Mouse (Mus musculus) heart, embryonic 15.5 days (tissue): Measurements from ENCODE around the gene Phf21a. TPM values are rescaled to one million over a fixed set of nuclear protein-coding genes. Genes with fewer than 3 reads are reported as not detected.
"Not testable (repeated sequence)": the region's sequence is repeated elsewhere in the genome, so short reads cannot be mapped to it uniquely, and the experiment has no call there.

ENCODE experiments used
- ATAC-seq: fragments of 200-750 bp; cut with Nextera tagmentation; replicated peaks from 2 replicates; pipeline ENCODE4 v1.8.0; 2017; ENCODE audit warnings: low read depth, moderate TSS enrichment; ENCODE audit not compliant: insufficient number of reproducible peaks, insufficient read depth, low FRiP score
- H3K27ac ChIP-seq: fragments of 300-500 bp; sonication (generic); 2 replicates; pipeline ENCODE4 v1.5.1; 2015; ENCODE audit warnings: mild to moderate bottlenecking, inconsistent platforms
- H3K27me3 ChIP-seq: fragments of 300-500 bp; sonication (generic); 2 replicates; pipeline ENCODE4 v1.6.1; 2015; ENCODE audit warnings: inconsistent platforms
- H3K36me3 ChIP-seq: fragments of 300-500 bp; sonication (generic); 2 replicates; pipeline ENCODE4 v1.6.1; 2015; ENCODE audit warnings: mild to moderate bottlenecking, inconsistent platforms
- H3K4me1 ChIP-seq: fragments of 300-500 bp; sonication (generic); replicated peaks from 2 replicates; pipeline ENCODE4 v1.6.1; 2015; ENCODE audit warnings: inconsistent platforms
- H3K4me2 ChIP-seq: fragments of 300-500 bp; sonication (generic); 2 replicates; pipeline ENCODE4 v1.6.1; 2015; ENCODE audit warnings: inconsistent platforms, mild to moderate bottlenecking, moderate library complexity
- H3K4me3 ChIP-seq: fragments of 300-500 bp; sonication (generic); 2 replicates; pipeline ENCODE4 v1.5.1; 2015; ENCODE audit warnings: mild to moderate bottlenecking, inconsistent platforms
- H3K9ac ChIP-seq: fragments of 300-500 bp; sonication (generic); 2 replicates; pipeline ENCODE4 v1.6.1; 2015; ENCODE audit warnings: mild to moderate bottlenecking, inconsistent platforms
- H3K9me3 ChIP-seq: fragments of 300-500 bp; sonication (generic); replicated peaks from 2 replicates; pipeline ENCODE4 v1.6.1; 2016; ENCODE audit warnings: inconsistent platforms
- WGBS: fragments of 180-500 bp; shearing (Covaris S2); methylation state at CpG from one replicate; pipeline ENCODE4 v1.1.7; 2015; ENCODE audit warnings: mixed read lengths; 5-methylcytosine and 5-hydroxymethylcytosine counted together
- polyA plus RNA-seq: library from polyadenylated mRNA; unstranded; fragments of >200 nt; fragmentation: Nextera tagmentation; extraction: Ambion mirVana; gene quantifications from 2 replicates; pipeline ENCODE4 v1.2.1, GENCODE M21; 2015

The Phf21a gene
- polyA plus RNA-seq, 1 experiment from 2014 or later: 15.0 TPM

DNA sequence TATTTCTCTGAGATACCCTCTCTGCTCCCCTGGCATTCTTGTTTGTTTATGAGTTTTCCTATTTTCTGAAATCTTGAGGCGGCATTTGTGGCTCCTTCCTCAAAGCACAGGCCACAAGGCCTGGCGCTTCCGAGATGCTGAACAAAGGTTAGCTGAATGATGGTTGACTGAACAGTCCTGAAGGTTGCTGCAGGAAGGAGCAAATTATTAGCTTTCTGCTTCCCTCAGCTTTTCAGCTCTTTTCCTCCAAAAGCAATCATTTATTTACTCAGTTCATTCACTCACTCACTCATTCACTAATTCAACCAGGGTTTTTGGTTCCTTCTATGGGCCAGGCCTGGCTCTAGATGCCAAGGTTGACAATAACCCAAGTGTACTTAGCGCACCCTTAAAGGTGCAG is 10.7 kb upstream of the Phf21a start:
- Histone ChIP-seq H3K27me3 (no peaks in the 10 kb centered on the region), H3K36me3 (no peaks in the 10 kb centered on the region), H3K9ac (no peak overlapping the region), H3K4me2 (no peak overlapping the region), H3K9me3 (no peaks in the 10 kb centered on the region), H3K4me3 (no peak overlapping the region), H3K27ac (no peak overlapping the region), H3K4me1 (no peaks in the 10 kb centered on the region)
- WGBS: 85% methylated on average over 4 of the region's 4 CpGs
- no peak for ATAC-seq

DNA sequence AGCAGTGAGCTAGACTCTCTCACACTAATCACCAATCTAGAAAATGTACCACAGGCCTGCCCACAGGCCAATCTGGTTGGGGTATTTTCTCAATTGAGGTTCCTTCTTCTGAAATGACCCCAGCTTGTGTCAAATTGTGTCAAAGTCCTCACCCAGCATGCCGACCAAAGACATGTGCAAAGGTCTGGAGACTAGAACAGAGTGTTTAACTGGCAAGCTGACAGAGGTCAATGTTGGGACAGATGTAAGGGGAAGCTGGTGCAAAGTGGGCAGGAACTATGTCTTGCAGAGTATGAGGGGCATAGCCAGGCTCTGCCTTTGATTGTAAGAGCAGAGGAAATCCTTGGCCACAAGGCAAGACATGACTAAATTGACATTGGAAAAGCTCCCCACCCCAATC is 7.2 kb upstream of the Phf21a start:
- 69% methylated on average over 1 of the region's 1 CpGs for WGBS
- no peak for ATAC-seq
- Histone ChIP-seq H3K36me3 (no peaks in the 10 kb centered on the region), H3K27ac (no peak overlapping the region), H3K4me2 (no peak overlapping the region), H3K4me3 (no peak overlapping the region), H3K27me3 (no peaks in the 10 kb centered on the region), H3K9ac (no peak overlapping the region), H3K9me3 (no peaks in the 10 kb centered on the region), H3K4me1 (no peaks in the 10 kb centered on the region)

DNA sequence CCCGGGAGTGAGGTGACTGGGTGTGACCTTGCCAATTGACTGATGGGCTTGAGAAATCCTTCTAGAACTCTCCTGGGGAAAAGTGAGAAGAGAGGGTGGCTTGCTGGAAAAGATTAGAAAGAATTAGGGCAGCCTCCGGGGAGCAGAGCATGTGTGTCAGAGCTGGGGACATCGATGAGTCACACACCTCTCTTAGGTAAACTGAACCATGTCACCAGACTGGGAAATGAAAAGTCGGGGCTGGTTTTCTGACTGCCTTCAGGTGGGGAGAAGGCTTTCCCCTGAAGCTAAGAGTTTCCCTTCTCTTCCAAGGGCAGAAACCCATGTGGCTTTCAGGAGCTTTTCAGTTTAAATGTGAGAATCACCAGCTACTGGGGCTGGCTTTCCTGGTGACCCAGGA is 5.9 kb upstream of the Phf21a start:
- Histone ChIP-seq H3K4me3 (no peak overlapping the region), H3K4me1 (no peaks in the 10 kb centered on the region)
- 75% methylated on average over 4 of the region's 4 CpGs for WGBS

DNA sequence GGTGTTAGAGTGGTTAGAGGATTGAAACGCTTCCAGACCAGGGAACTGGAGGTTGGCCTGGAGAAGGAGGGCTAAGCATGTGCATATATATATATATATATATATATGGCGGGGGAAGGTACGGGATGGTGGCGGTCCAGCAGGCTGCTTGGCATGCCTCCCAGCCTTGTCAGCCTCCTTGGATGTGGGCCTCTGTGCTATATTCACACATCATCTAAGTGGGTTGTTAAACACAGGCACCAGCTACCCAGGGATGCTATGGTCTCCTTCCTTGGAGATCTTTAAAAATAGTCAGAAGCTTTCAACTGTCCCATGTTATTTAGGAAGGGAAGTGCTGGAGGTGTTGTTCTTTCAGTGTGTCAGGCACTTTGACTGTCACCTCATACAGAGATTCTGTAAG is 3.1 kb upstream of the Phf21a start:
- Histone ChIP-seq H3K4me3 (no peak overlapping the region), H3K27me3 (no peaks in the 10 kb centered on the region), H3K4me1 (no peaks in the 10 kb centered on the region), H3K4me2 (no peak overlapping the region), H3K27ac (no peak overlapping the region), H3K9me3 (no peaks in the 10 kb centered on the region), H3K36me3 (no peaks in the 10 kb centered on the region), H3K9ac (no peak overlapping the region)
- 84% methylated on average over 4 of the region's 4 CpGs for WGBS
- no peak for ATAC-seq

More for the DNA sequence above, 5.9 kb upstream of the Phf21a start:
- no peaks in the 10 kb centered on the region for H3K36me3 ChIP-seq
- H3K27ac ChIP-seq: no peak overlapping the region
- no peaks in the 10 kb centered on the region for H3K9me3 ChIP-seq
- no peak overlapping the region for H3K9ac ChIP-seq
- ATAC-seq: no peak
- H3K4me2 ChIP-seq: no peak overlapping the region
- H3K27me3 ChIP-seq: no peaks in the 10 kb centered on the region

DNA sequence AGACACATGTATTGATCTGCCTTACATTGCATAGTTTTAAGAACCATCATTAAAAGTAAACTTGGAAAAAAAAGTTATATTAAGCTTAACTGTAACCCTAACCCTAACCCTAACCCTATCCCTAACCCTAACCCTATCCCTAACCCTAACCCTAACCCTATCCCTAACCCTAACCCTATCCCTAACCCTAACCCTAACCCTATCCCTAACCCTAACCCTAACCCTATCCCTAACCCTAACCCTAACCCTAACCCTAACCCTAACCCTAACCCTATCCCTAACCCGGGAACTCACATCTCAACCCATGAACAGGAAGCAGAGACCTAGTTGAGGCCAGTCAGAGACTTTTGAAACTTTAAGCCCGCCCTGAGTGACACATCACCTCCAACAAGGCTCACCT is 586 bp downstream of the Phf21a start:
- not testable (repeated sequence) for H3K4me3 ChIP-seq, H3K27me3 ChIP-seq, H3K9me3 ChIP-seq, H3K27ac ChIP-seq, H3K4me1 ChIP-seq, H3K36me3 ChIP-seq, H3K9ac ChIP-seq, H3K4me2 ChIP-seq, ATAC-seq
- 77% methylated on average over 2 of the region's 2 CpGs for WGBS

DNA sequence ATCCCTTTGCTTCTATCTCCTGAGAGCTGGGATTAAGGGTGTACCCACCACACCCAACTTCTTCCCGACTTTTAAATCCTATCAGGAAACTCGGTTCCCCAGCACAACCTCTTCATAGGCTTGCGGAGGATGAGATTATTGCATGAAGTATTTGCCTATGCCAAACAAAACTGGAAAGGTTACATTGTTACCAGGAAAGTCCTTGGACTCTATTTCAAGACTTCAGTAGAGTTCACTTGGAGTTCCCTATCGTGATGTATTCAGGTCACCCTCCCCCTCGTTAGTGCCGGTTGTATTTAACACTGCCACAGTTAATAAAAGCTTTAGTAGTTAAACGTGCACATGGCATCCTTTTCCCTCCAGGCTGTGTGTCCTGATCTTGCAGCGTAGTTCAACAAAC is 1.2 kb downstream of the Phf21a start:
- H3K4me3 ChIP-seq: no peak overlapping the region

DNA sequence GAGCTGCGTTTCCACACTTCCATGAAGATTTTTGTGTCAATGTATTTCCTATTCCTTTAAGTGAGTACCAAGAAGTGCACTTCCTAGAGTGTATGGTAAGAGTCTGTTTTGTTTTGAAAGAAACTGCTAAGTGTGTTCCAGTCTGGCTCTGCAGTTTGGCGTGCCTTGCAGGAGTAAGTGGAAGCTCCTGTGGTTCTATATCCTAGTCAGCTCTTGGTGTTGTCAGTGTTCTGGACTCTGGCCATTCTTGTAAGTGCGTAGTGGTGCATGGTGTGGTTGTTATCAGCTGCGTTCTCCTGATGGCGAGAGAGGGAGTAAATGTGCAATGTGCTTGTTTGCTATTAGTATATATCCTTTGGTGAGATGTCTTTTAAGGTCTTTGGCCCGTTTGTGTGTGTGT is 7.9 kb downstream of the Phf21a start:
- 48% methylated on average over 6 of the region's 6 CpGs for WGBS
- ATAC-seq: peak; percentile 55; the same call in 1 of the 2 replicates
- no peak overlapping the region for H3K4me3 ChIP-seq

More for the DNA sequence above, 1.2 kb downstream of the Phf21a start:
- Histone ChIP-seq H3K36me3 (no peaks in the 10 kb centered on the region), H3K9ac (no peak overlapping the region), H3K27ac (no peak overlapping the region), H3K27me3 (no peaks in the 10 kb centered on the region), H3K4me1 (no peaks in the 10 kb centered on the region), H3K9me3 (no peaks in the 10 kb centered on the region), H3K4me2 (no peak overlapping the region)
- 73% methylated on average over 8 of the region's 8 CpGs for WGBS
- ATAC-seq: no peak

DNA sequence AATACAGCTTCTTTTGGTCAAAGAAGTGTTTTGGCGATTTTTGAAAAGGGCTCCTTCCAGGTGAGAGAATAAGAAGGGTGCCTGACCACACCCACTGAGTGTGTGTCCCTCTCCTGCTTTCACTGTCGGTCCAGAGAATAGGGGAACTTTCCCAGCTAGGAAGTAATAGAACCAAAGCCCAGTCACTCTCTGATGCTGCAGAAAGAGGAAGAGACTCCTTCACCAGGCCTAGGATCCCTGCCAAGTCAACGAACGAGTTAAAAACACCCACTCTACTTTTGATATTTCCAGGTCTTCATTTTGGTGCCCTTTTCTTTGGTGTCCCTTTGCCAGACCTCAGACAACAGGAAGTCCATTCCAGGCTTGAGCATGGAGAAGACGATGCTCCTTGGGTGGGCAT is 31.6 kb downstream of the Phf21a start:
- H3K36me3 ChIP-seq: no peaks in the 10 kb centered on the region
- no peaks in the 10 kb centered on the region for H3K4me1 ChIP-seq
- WGBS: 66% methylated on average over 5 of the region's 5 CpGs
- no peak overlapping the region for H3K27ac ChIP-seq
- H3K9me3 ChIP-seq: no peaks in the 10 kb centered on the region
- no peak for ATAC-seq
- H3K9ac ChIP-seq: no peak overlapping the region
- no peak overlapping the region for H3K4me3 ChIP-seq
- H3K27me3 ChIP-seq: no peaks in the 10 kb centered on the region
- H3K4me2 ChIP-seq: no peak overlapping the region

More for the DNA sequence above, 7.9 kb downstream of the Phf21a start:
- Histone ChIP-seq H3K36me3 (no peaks in the 10 kb centered on the region), H3K9ac (no peak overlapping the region), H3K27me3 (no peaks in the 10 kb centered on the region), H3K4me1 (peaks cover 3% of the 10 kb centered on the region; the same call in 1 of the 2 replicates), H3K27ac (no peak overlapping the region), H3K9me3 (no peaks in the 10 kb centered on the region), H3K4me2 (no peak overlapping the region)

DNA sequence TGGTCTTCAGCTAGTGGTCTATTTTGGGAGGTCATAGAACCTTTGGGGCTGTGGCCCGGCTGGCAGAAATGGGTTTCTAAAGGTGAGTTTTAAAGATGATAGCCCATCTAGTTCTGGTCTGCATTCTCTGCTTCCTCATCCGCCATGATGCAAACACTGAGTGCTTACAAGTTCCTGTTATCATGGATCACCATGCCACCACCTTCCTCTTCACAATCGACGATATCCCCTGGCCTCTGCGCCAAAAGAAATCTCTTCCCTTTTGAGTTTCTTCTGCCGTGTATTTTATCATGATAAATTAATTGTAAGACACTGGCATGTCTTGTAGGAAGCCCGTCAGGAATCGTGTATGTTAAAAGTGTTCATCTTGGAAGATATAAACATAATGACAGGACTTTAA is 32.4 kb downstream of the Phf21a start:
- H3K9me3 ChIP-seq: no peaks in the 10 kb centered on the region
- 78% methylated on average over 8 of the region's 8 CpGs for WGBS
- H3K4me2 ChIP-seq: no peak overlapping the region
- no peak overlapping the region for H3K9ac ChIP-seq
- no peak overlapping the region for H3K27ac ChIP-seq
- H3K36me3 ChIP-seq: no peaks in the 10 kb centered on the region
- no peak overlapping the region for H3K4me3 ChIP-seq
- H3K27me3 ChIP-seq: no peaks in the 10 kb centered on the region
- ATAC-seq: no peak
- H3K4me1 ChIP-seq: no peaks in the 10 kb centered on the region

DNA sequence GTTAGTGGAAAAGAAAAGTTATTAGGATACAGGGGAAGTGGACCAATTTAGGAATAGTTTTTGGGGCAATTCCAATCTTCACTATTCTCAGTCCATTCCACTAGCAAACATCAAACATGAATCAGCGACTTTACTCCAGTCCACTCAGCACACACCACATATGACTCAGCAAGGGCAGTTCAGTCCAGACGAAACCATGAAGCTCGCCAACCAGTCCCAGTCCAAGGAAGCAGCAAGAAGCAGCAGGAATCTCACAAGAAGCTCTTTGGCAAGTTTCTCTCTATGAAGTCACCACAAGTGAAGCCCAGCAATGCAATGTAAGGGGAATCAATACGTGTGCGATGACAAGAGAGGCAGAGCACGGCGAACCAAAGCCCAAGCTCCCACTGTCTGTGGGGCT is 37.2 kb downstream of the Phf21a start:
- Histone ChIP-seq H3K9me3 (no peaks in the 10 kb centered on the region), H3K36me3 (no peaks in the 10 kb centered on the region), H3K27me3 (no peaks in the 10 kb centered on the region), H3K4me1 (no peaks in the 10 kb centered on the region), H3K4me3 (no peak overlapping the region), H3K9ac (no peak overlapping the region), H3K4me2 (no peak overlapping the region), H3K27ac (no peak overlapping the region)
- ATAC-seq: no peak
- WGBS: 87% methylated on average over 7 of the region's 7 CpGs

DNA sequence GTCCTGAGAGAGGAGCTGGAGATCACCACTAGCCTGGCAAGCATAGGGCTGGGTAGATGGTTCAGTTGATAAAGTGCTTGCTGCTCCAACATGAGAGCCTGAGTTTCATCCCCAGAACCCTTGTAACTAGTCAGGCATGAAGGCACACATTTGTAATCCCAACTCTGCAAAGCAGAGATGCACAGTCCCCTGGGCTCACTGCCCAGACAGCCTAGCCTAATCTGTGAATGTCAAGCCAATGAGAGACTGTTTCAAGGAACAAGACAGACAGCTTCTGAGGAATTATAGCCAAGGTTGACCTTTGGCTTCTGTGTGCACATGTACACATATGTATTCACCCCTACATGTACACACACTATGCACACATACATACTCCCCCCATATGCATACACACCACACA is 45.8 kb downstream of the Phf21a start:
- H3K9ac ChIP-seq: no peak overlapping the region
- no peak for ATAC-seq
- no peaks in the 10 kb centered on the region for H3K36me3 ChIP-seq
- H3K4me2 ChIP-seq: no peak overlapping the region
- no peak overlapping the region for H3K27ac ChIP-seq
- no peaks in the 10 kb centered on the region for H3K27me3 ChIP-seq
- no peak overlapping the region for H3K4me3 ChIP-seq
- peaks cover 20% of the 10 kb centered on the region for H3K4me1 ChIP-seq
- no peaks in the 10 kb centered on the region for H3K9me3 ChIP-seq

DNA sequence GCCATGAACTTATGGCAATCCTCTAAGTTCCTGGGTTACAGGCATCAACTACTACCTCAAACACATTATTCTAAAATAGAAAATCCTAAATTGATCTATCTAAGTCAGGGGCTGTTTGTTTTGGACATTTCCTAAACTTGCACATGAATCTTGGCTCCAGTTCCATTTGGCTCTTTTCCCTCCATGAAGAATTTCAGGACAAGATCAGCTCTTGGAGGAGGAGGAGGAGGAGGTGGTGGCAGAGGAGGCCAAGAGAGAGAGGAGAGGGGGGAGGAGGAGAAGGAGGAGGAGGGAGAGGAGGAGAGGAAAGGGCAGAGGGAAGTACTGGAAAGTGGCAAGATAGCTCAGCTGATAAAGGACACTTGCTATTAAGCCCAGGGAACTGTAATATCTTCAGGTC is 46.4 kb downstream of the Phf21a start:
- H3K4me2 ChIP-seq: no peak overlapping the region
- no peaks in the 10 kb centered on the region for H3K9me3 ChIP-seq
- ATAC-seq: no peak
- no peak overlapping the region for H3K27ac ChIP-seq
- no peak overlapping the region for H3K4me3 ChIP-seq
- no peaks in the 10 kb centered on the region for H3K27me3 ChIP-seq
- H3K36me3 ChIP-seq: no peaks in the 10 kb centered on the region
- H3K4me1 ChIP-seq: peaks cover 20% of the 10 kb centered on the region
- no peak overlapping the region for H3K9ac ChIP-seq

DNA sequence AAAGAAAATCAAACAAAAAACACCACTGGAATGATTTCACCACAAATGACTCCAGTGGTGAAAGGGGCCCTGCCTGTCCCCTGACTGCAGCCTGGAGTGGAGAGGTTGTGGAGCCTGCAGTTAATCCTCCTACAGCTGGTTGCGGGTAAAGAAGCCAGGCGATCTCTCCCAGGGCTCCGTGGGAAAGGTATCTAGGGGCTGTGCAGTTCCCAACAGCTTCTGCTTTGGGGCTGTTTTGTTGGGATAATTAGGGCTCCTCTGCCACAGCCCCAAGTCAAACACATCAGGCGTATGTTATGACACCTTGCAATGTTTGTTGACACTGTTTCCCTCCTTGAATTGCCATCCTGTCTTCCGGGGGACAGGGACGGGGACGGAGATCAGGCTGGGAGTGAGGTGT is 47.5 kb downstream of the Phf21a start:
- ATAC-seq: no peak
- no peaks in the 10 kb centered on the region for H3K36me3 ChIP-seq
- H3K9me3 ChIP-seq: no peaks in the 10 kb centered on the region
- H3K27ac ChIP-seq: no peak overlapping the region
- peaks cover 20% of the 10 kb centered on the region for H3K4me1 ChIP-seq
- no peaks in the 10 kb centered on the region for H3K27me3 ChIP-seq
- peak overlapping the region; percentile 37 for H3K4me3 ChIP-seq
- no peak overlapping the region for H3K9ac ChIP-seq
- H3K4me2 ChIP-seq: peak overlapping the region; percentile 63
- WGBS: 18% methylated on average over 7 of the region's 7 CpGs
